Mouse (Mus musculus): ENCODE data around the gene Myh10. TPM values are rescaled to one million over a fixed set of nuclear protein-coding genes. Genes with fewer than 3 reads are reported as not detected.

The Myh10 gene
- 1.8 TPM for polyA plus RNA-seq (2017; shearing (Covaris generic))

DNA sequence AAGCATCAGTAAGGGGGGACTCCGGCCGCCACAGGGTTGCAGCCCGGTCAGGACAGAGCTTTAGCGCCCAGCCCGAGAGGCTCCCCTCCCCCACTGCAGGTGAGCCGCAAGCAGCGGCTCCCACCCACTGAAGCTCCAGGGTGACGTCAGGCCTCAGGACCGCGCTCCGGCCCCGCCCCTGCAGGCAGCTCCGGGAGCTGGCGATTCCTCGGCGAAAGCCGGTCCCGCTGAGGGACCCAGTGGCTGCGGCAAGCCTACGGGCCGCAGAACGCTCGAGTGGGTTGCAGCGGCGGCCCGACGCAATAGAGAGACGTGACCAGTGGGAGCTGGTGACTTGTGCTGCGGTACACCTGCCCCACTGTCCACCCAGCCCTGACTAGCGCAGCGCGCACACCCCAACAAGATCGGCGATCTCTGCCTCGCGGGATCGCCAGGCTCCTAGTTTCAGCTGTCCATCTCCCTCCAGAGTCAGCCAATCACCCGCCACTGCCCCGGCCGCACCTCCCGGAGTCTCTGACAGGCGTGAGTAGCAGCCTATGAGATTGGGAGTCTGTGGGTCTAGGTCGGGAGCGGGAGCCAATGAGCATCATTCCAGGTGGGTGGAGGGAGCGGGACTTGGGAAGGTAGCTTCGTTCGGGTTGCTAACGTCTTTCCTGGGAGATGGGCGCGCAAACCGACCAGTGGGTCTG is at the start of gene Myh10:
Gene Myh10 (plus strand): TSS at position 239 of the 689 bp plus-strand sequence.

Other genes with a start within 250 kb of the Myh10 start
- gene Pik3r6, start 188.5 kb upstream of the Myh10 start, polyA plus RNA-seq (2017; shearing (Covaris generic)) = not detected
- not detected for gene Mfsd6l, start 135.4 kb upstream of the Myh10 start, polyA plus RNA-seq (2017; shearing (Covaris generic))
- not detected for gene Ccdc42, start 104.5 kb upstream of the Myh10 start, polyA plus RNA-seq (2017; shearing (Covaris generic))
- 71.3 TPM for gene Ndel1, start 180.3 kb downstream of the Myh10 start, polyA plus RNA-seq (2017; shearing (Covaris generic))
- not detected for gene Rnf222, start 197.0 kb downstream of the Myh10 start, polyA plus RNA-seq (2017; shearing (Covaris generic))
- gene Rpl26, start 210.0 kb downstream of the Myh10 start, polyA plus RNA-seq (2017; shearing (Covaris generic)) = 1,177 TPM
- not detected for gene Odf4, start 235.5 kb downstream of the Myh10 start, polyA plus RNA-seq (2017; shearing (Covaris generic))

Data from CD4-positive, CD25-positive, alpha-beta regulatory T cell, adult 9 weeks (primary cell).